Mouse (Mus musculus) cerebellum, postnatal 14 days (tissue): Measurements from ENCODE around the gene Cstf1.

Source experiments
- DNase-seq, 2 experiments: peaks; one replicate each; pipeline ENCODE4 v3.0.0; 2021; ENCODE audit warnings: mixed read lengths in 2 of 2

Cstf1 gene

DNA sequence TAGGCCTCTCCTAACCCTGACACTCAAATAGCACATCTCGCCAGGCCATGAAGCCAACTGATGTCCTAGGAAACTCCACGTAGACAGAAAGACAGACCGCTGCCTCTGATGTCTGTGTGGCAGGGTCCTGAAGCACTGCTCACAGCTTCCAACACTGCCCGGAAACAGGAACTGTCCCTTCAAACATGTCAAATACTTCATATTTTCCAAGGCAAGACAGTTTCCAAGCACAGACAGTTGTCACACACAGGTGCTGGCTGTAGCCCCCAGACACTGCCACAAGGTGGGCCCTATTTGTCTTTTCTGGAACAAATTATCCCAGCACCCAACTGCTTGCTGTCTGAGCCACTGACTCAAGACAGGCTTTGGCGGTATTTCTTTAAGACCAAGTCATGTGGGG, 47.7 kb downstream of the Cstf1 start:
- DNase-seq: no peak

GRCm38 (mm10) chr2:172430609-172431008, 60.1 kb downstream of the Cstf1 start:
- DNase-seq: no peak
